Mouse (Mus musculus): ENCODE data around the gene Sema3b.

GRCm38 (mm10) chr9:107627387-107628255, 18.6 kb upstream of the Sema3b start:
- no peak for TF ChIP-seq GATA1 (IDR thresholded peaks at IDR 0.05; ENCODE audit: low read length)
- no peak for TF ChIP-seq TAL1 (IDR thresholded peaks at IDR 0.05; ENCODE audit: low read length)

Data from erythroblast, embryonic 14.5 days (primary cell).